Mouse (Mus musculus) bone marrow, adult 2 months (tissue): Measurements from ENCODE around the gene Olfr1055. TPM values are rescaled to one million over a fixed set of nuclear protein-coding genes. Genes with fewer than 3 reads are reported as not detected.
"Not testable (repeated sequence)": the region's sequence is repeated elsewhere in the genome, so short reads cannot be mapped to it uniquely, and the experiment has no call there.

Experiments
- H3K27ac ChIP-seq: fragments of 200-500 bp; 2 replicates; pipeline ENCODE4 v1.5.1; 2012; ENCODE audit warnings: low read depth, mild to moderate bottlenecking, control low read depth, inconsistent platforms, low read length; ENCODE audit not compliant: control insufficient read depth, poor library complexity, insufficient read depth
- H3K4me1 ChIP-seq: fragments of 200-500 bp; 2 replicates; pipeline ENCODE4 v1.6.1; 2011; ENCODE audit warnings: low read length; ENCODE audit not compliant: control insufficient read depth, insufficient read depth
- H3K4me3 ChIP-seq: fragments of 200-500 bp; replicated peaks from 2 replicates; pipeline ENCODE3; 2011; ENCODE audit warnings: mild to moderate bottlenecking, low read depth, low read length, control low read depth; ENCODE audit not compliant: control insufficient read depth
- CTCF ChIP-seq: fragments of 200-500 bp; IDR thresholded peaks from 2 replicates; pipeline ENCODE4 v1.5.1; 2011; ENCODE audit warnings: low read length, control low read depth; ENCODE audit not compliant: control insufficient read depth, insufficient read depth
- POLR2A ChIP-seq: fragments of 200-500 bp; IDR thresholded peaks from 2 replicates; pipeline ENCODE4 v1.6.1; 2011; ENCODE audit warnings: low read depth, mild to moderate bottlenecking, control low read depth, low read length, borderline replicate concordance; ENCODE audit not compliant: control insufficient read depth
- WGBS: fragments of 180-500 bp; shearing (Covaris S2); methylation state at CpG from one replicate; pipeline ENCODE4 v1.1.7; 2018; 5-methylcytosine and 5-hydroxymethylcytosine counted together
- polyA plus RNA-seq: library from polyadenylated mRNA; stranded (reverse); fragments of >200 nt; gene quantifications from 2 replicates; pipeline ENCODE4 v1.2.4, GENCODE M21; 2011; ENCODE audit warnings: low replicate concordance; ENCODE audit not compliant: missing spikeins, insufficient read depth, insufficient read length

The Olfr1055 gene
- not detected in 2 replicates for polyA plus RNA-seq

DNA sequence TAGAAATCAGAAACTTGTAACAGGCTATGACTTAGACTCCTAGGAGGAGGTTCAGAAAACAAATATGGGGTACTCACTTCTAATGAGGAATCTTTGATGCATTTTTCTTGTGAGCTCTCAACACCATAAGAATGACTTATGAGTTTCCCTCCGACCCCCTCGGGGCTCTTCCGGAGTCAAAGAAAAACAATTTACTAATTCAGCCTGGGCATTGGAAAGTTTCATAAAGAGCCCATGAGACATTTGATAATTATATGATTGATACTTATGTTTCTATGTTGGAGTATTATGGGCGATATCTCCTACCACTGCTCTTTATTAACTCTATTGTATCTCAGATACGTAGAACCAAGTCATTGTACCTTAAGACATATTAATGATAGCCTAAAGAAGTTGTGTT, at the start of gene Olfr1055:
Gene Olfr1055, minus strand, starts transcription at position 101 of the 400 bp plus-strand sequence.
- Histone ChIP-seq H3K4me1 (no peaks in the 10 kb centered on the region), H3K27ac (no peak within 1 kb of the TSS), H3K4me3 (no peak within 1 kb of the TSS)
- 85% methylated on average over 5 of the region's 5 CpGs for WGBS
- TF ChIP-seq CTCF, result no peak
- TF ChIP-seq POLR2A, result no peak

DNA sequence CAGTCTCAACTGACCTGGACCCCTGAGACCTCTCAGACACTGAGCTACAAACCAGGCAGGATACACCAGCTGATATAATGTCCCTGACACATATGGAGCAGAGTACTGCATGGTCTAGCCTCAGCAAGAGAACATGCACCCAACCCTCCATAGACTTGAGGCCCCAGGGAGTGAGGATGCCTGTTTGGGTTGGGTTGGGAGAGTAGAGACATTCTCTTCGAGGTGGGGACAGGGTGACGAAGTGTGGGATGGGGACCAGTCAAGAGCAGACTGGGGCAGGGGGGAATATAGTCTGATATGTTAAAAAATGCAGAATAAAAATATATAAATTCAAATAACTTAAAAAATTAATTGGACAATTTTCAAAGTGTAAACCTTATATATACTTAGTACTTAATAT, 45.0 kb upstream of the Olfr1055 start:
- Histone ChIP-seq H3K4me1 (no peaks in the 10 kb centered on the region), H3K4me3 (no peak overlapping the region), H3K27ac (no peak overlapping the region)
- TF ChIP-seq CTCF (no peak), POLR2A (no peak)
- WGBS, result 84% methylated on average over 2 of the region's 2 CpGs

GRCm38 (mm10) chr2:86388461-86388860, 38.4 kb upstream of the Olfr1055 start, which contains the start of gene Olfr1058:
Olfr1058 (minus strand) TSS chr2:86388561.
- not testable (repeated sequence) for H3K4me1 ChIP-seq, H3K27ac ChIP-seq, H3K4me3 ChIP-seq

DNA sequence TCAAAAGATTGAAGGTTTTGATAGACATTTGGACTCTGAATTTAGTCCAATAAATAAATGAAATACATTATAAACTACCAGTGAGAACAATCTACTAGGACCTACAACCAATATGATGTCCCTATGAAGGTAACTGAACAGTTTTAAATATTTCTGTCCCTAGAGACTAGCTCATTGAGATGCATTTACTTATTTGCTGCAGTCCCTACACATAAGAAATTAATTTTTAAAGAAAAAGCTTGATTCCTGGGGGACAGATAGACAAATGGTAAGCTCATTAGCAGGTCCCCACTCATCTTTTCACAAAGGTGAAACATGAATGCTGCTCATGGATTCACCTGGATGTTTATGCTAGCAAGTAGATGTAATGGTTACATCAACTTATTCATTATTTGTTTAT, 28.2 kb upstream of the Olfr1055 start, which contains the start of gene Olfr1057:
Gene Olfr1057, minus strand, starts transcription at position 101 of the 400 bp plus-strand sequence.
- no peak within 1 kb of the TSS for H3K27ac ChIP-seq
- no peaks in the 10 kb centered on the region for H3K4me1 ChIP-seq
- TF ChIP-seq POLR2A (no peak), CTCF (no peak)
- no peak within 1 kb of the TSS for H3K4me3 ChIP-seq

GRCm38 (mm10) chr2:86366342-86366741, 16.3 kb upstream of the Olfr1055 start:
- no CpG with 5 or more reads among the region's 6 CpGs for WGBS
- H3K4me3 ChIP-seq, H3K4me1 ChIP-seq, H3K27ac ChIP-seq: not testable (repeated sequence)

- Histone ChIP-seq H3K27ac (no peak within 1 kb of the TSS), H3K4me3 (no peak within 1 kb of the TSS), H3K4me1 (no peaks in the 10 kb centered on the region)
- TF ChIP-seq POLR2A (no peak), CTCF (no peak)
These were observed 12.3 kb upstream of the Olfr1055 start, which contains the start of gene Olfr1056 for GRCm38 (mm10) chr2:86362369-86362768. Olfr1056 (minus strand) TSS chr2:86362469.

GRCm38 (mm10) chr2:86351751-86352150, 1.7 kb upstream of the Olfr1055 start:
- not testable (repeated sequence) for H3K27ac ChIP-seq, H3K4me1 ChIP-seq, H3K4me3 ChIP-seq
- 61% methylated on average over 1 of the region's 1 CpGs for WGBS

DNA sequence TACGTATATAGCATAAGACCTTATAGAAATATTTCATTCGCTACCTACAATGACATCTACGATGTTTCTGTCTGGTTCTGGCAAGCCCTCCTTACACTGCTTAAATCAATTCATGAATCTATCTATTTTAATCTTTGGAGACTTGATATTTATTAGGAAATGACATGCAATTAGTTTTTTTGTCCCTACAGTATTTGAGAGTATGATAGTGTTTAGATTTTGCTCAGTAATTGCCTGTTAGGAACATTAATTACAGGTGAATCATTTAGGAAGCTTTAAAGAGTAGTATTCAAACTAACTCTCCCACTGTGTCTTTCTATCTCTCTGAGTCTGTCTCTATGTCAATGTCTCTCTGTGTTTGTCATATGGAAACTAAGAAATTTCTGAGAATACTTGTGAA, 14.8 kb downstream of the Olfr1055 start, which contains the start of gene Olfr1054:
Gene Olfr1054, minus strand, starts transcription at position 101 of the 400 bp plus-strand sequence.
- Histone ChIP-seq H3K4me3 (no peak within 1 kb of the TSS), H3K4me1 (no peaks in the 10 kb centered on the region), H3K27ac (no peak within 1 kb of the TSS)
- no peak for TF ChIP-seq POLR2A
- TF ChIP-seq CTCF, result no peak
- WGBS, result 80% methylated on average over 3 of the region's 3 CpGs

DNA sequence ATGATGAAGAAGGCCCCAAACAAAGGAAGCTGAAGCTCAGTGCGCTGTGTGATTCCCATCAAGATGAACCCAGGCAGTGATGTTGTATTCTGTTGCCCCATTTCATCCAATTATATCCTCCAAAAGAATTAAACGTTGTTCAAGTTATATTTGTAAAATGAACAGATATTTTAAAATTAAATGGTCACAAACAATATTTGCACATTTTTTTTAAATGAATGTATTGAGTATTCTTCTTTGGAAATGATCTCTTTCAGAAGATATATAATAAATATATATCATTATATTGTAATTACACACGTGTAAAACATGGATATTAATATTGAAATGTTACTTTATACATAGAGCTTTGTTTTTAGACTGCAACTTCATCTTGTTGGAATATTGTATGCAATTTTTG, 34.9 kb downstream of the Olfr1055 start, which contains the start of gene Olfr1053:
Gene Olfr1053, minus strand, starts transcription at position 101 of the 400 bp plus-strand sequence.
- no peak within 1 kb of the TSS for H3K27ac ChIP-seq

More for the DNA sequence above, 34.9 kb downstream of the Olfr1055 start, which contains the start of gene Olfr1053:
- TF ChIP-seq POLR2A (no peak), CTCF (no peak)
- 57% methylated on average over 3 of the region's 3 CpGs for WGBS
- H3K4me3 ChIP-seq, result no peak within 1 kb of the TSS
- H3K4me1 ChIP-seq, result no peaks in the 10 kb centered on the region

Other genes with a start within 250 kb of the Olfr1055 start
- not detected in 2 replicates for gene Olfr1039, start 214.4 kb downstream of the Olfr1055 start, polyA plus RNA-seq
- gene Olfr1040, start 203.6 kb downstream of the Olfr1055 start, polyA plus RNA-seq, result not detected in 2 replicates
- not detected in 2 replicates for gene Olfr1042, start 188.4 kb downstream of the Olfr1055 start, polyA plus RNA-seq
- gene Olfr1043, start 182.8 kb downstream of the Olfr1055 start, polyA plus RNA-seq, result not detected in 2 replicates
- gene Olfr1044, start 172.5 kb downstream of the Olfr1055 start, polyA plus RNA-seq, result not detected in 2 replicates
- not detected in 2 replicates for gene Olfr52, start 164.6 kb downstream of the Olfr1055 start, polyA plus RNA-seq
- gene Olfr1045, start 147.3 kb downstream of the Olfr1055 start, polyA plus RNA-seq, result not detected in 2 replicates
- not detected in 2 replicates for gene Olfr1046, start 131.0 kb downstream of the Olfr1055 start, polyA plus RNA-seq
- gene Olfr1047, start 118.9 kb downstream of the Olfr1055 start, polyA plus RNA-seq, result not detected in 2 replicates
- not detected in 2 replicates for gene Olfr1048, start 110.0 kb downstream of the Olfr1055 start, polyA plus RNA-seq
- not detected in 2 replicates for gene Olfr1049, start 92.0 kb downstream of the Olfr1055 start, polyA plus RNA-seq
- gene Olfr1051, start 71.2 kb downstream of the Olfr1055 start, polyA plus RNA-seq, result not detected in 2 replicates
- gene Olfr1052, start 57.8 kb downstream of the Olfr1055 start, polyA plus RNA-seq, result not detected in 2 replicates
- not detected in 2 replicates for gene Olfr1053, start 35.0 kb downstream of the Olfr1055 start, polyA plus RNA-seq
- gene Olfr1054, start 14.9 kb downstream of the Olfr1055 start, polyA plus RNA-seq, result not detected in 2 replicates
- not detected in 2 replicates for gene Olfr1056, start 12.2 kb upstream of the Olfr1055 start, polyA plus RNA-seq
- gene Olfr1057, start 28.1 kb upstream of the Olfr1055 start, polyA plus RNA-seq, result not detected in 2 replicates
- not detected in 2 replicates for gene Olfr1058, start 38.3 kb upstream of the Olfr1055 start, polyA plus RNA-seq
- gene Olfr1061, start 63.8 kb upstream of the Olfr1055 start, polyA plus RNA-seq, result not detected in 2 replicates
- 0.45 and 0.97 TPM in 2 replicates for gene Olfr1062, start 76.5 kb upstream of the Olfr1055 start, polyA plus RNA-seq
- not detected in 2 replicates for gene Olfr1065, start 100.3 kb upstream of the Olfr1055 start, polyA plus RNA-seq
- not detected in 2 replicates for gene Olfr1066, start 106.0 kb upstream of the Olfr1055 start, polyA plus RNA-seq
- not detected in 2 replicates for gene Olfr228, start 137.1 kb upstream of the Olfr1055 start, polyA plus RNA-seq
- gene Olfr1076, start 158.2 kb upstream of the Olfr1055 start, polyA plus RNA-seq, result not detected in 2 replicates
- not detected in 2 replicates for gene Olfr1079, start 192.2 kb upstream of the Olfr1055 start, polyA plus RNA-seq
- gene Olfr1080, start 208.0 kb upstream of the Olfr1055 start, polyA plus RNA-seq, result not detected in 2 replicates
- gene Olfr1082, start 248.7 kb upstream of the Olfr1055 start, polyA plus RNA-seq, result 1.0 TPM in 1 of 2 replicates, not detected in the other